14 mouse cellular contexts compared by ENCODE assay signal in the genomic region with DNA sequence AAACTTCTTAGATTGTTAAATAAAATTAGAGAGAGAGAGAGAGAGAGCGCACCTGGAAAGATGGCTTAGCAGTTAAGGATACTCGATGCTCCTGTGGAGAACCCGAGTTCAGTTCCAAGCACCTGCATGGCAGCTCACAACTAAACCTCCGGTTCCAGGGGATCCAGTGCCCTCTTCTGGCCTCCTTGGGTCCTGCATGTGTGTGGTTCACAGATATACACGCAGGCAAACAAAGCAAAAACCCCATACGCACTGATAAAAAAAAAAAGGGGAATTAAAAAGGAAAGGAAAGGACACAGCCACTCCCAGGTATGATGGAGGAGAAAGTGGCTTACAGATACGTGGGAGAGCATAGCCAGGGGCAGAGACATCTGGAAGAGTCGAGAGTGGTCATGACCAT. TPM values are rescaled to one million over a fixed set of nuclear protein-coding genes. Genes with fewer than 3 reads are reported as not detected.
A peak's percentile ranks its signal among the peaks of the same experiment; 100 is the strongest.
DNase-seq lines count a peak whose midpoint lies in the region; ATAC-seq and TF ChIP-seq lines count a peak whose summit lies in the region.
"Had no signal": no experiment of that assay in that cellular context is flagged by ENCODE, and none has a peak within 500 bp of the region (broad histone marks: within the 10 kb centered on the region; RNA-seq: fewer than 3 reads in every experiment).

No protein-coding gene starts in this region.

- 75% methylated on average over 8 of the region's 8 CpGs for whole genome bisulfite sequencing in heart, postnatal 0 days
- 89% methylated on average over 8 of the region's 8 CpGs for WGBS in small intestine, adult 2 months
- WGBS in forebrain, postnatal 0 days = 73% methylated on average over 8 of the region's 8 CpGs

- H3K36me3 ChIP-seq in heart, postnatal 0 days (replicated peaks; ENCODE audit: control insufficient read depth, insufficient read depth, low read length) = no peaks in the 10 kb centered on the region; the same call in 1 of the 2 replicates
- peaks cover 17% of the 10 kb centered on the region for H3K36me3 ChIP-seq in small intestine, adult 2 months (ENCODE audit: control insufficient read depth, insufficient read depth, low read length)
- no peaks in the 10 kb centered on the region for H3K36me3 ChIP-seq in forebrain, postnatal 0 days (ENCODE audit: insufficient read depth)
- H3K36me3 ChIP-seq: heart, embryonic 15.5 days; midbrain, embryonic 10.5 days had no signal

- H3K4me1 ChIP-seq in heart, postnatal 0 days (ENCODE audit: control insufficient read depth, insufficient read depth) = no peaks in the 10 kb centered on the region
- H3K4me1 ChIP-seq in small intestine, adult 2 months (ENCODE audit: control insufficient read depth, insufficient read depth, insufficient read length, low read length) = peaks cover 12% of the 10 kb centered on the region
- H3K4me1 ChIP-seq in forebrain, postnatal 0 days (ENCODE audit: insufficient read depth) = no peaks in the 10 kb centered on the region
- H3K4me1 ChIP-seq: heart, embryonic 15.5 days had no signal

- H3K27me3 ChIP-seq in heart, postnatal 0 days (ENCODE audit: control insufficient read depth, insufficient read depth, low read length) = no peaks in the 10 kb centered on the region
- H3K27me3 ChIP-seq in small intestine, adult 2 months (ENCODE audit: control insufficient read depth, insufficient read depth, low read length) = no peaks in the 10 kb centered on the region
- no peaks in the 10 kb centered on the region for H3K27me3 ChIP-seq in forebrain, postnatal 0 days (ENCODE audit: insufficient read depth, low read length)
- H3K27me3 ChIP-seq: heart, embryonic 15.5 days; limb, embryonic 13.5 days had no signal

- no peak for DNase-seq in heart, postnatal 0 days (ENCODE audit: low spot score)
- no peak for DNase-seq in heart, adult 9 months (ENCODE audit: low spot score in 2 of 2)
- peak; percentile 14 for DNase-seq in retina, postnatal 1 day
- no peak for DNase-seq in retina, embryonic 14.5 days (ENCODE audit: low spot score)
- DNase-seq in ZHBTc4 (ENCODE audit: low read depth, low spot score) = peak; percentile 73
- no peak for DNase-seq in forebrain, postnatal 0 days
- DNase-seq: adrenal gland, adult 8-10 months; cerebellum, adult 9-10 months had no signal

- H3K4me2 ChIP-seq in heart, postnatal 0 days (ENCODE audit: low read depth, low read length) = no peak overlapping the region
- no peak overlapping the region for H3K4me2 ChIP-seq in forebrain, postnatal 0 days (ENCODE audit: low read depth)
- H3K4me2 ChIP-seq: heart, embryonic 15.5 days; limb, embryonic 13.5 days had no signal

- no peak overlapping the region for H3K4me3 ChIP-seq in heart, postnatal 0 days (ENCODE audit: low read depth, low read length)
- no peak overlapping the region for H3K4me3 ChIP-seq in small intestine, adult 2 months (ENCODE audit: low read depth, low read length)
- no peak overlapping the region for H3K4me3 ChIP-seq in forebrain, postnatal 0 days (ENCODE audit: low read depth, low read length)
- H3K4me3 ChIP-seq: heart, embryonic 15.5 days; limb, embryonic 13.5 days; midbrain, embryonic 10.5 days had no signal

- TF ChIP-seq POLR2A in small intestine, adult 2 months (IDR thresholded peaks at IDR 0.05; ENCODE audit: low read depth, low read length) = no peak

- no peak for ATAC-seq in heart, postnatal 0 days (ENCODE audit: insufficient read depth, low read depth)
- no peak for ATAC-seq in forebrain, postnatal 0 days
- ATAC-seq in monocyte, adult 5-6 weeks (replicated peaks; ENCODE audit: insufficient number of reproducible peaks, low FRiP score, low TSS enrichment, poor library complexity, severe bottlenecking) = no peak
- ATAC-seq: inflammation-experienced regulatory T-cells, adult 6 months had no signal

- H3K27ac ChIP-seq in heart, postnatal 0 days (ENCODE audit: low read depth) = no peak overlapping the region
- no peak overlapping the region for H3K27ac ChIP-seq in small intestine, adult 2 months (ENCODE audit: insufficient read depth, low read depth, low read length)
- no peak overlapping the region for H3K27ac ChIP-seq in forebrain, postnatal 0 days (ENCODE audit: low read depth, low read length)
- H3K27ac ChIP-seq: heart, embryonic 15.5 days; limb, embryonic 13.5 days; midbrain, embryonic 10.5 days had no signal

- TF ChIP-seq EP300 in heart, postnatal 0 days (IDR thresholded peaks at IDR 0.05; ENCODE audit: low read depth) = no peak

- peak; percentile 21; the same call in 1 of the 2 replicates for TF ChIP-seq CTCF in heart, postnatal 0 days (IDR thresholded peaks at IDR 0.05; ENCODE audit: low read depth)
- peak; percentile 61; the same call in 1 of the 2 replicates for TF ChIP-seq CTCF in small intestine, adult 2 months (IDR thresholded peaks at IDR 0.05; ENCODE audit: extremely low read depth, insufficient read length, insufficient replicate concordance, low read depth, low read length)
- TF ChIP-seq CTCF in forebrain, postnatal 0 days (IDR thresholded peaks at IDR 0.05; ENCODE audit: low read depth) = no peak

- H3K9me3 ChIP-seq in heart, postnatal 0 days (replicated peaks; ENCODE audit: control insufficient read depth, low read length) = no peaks in the 10 kb centered on the region
- H3K9me3 ChIP-seq in forebrain, postnatal 0 days (ENCODE audit: low read length) = no peaks in the 10 kb centered on the region
- H3K9me3 ChIP-seq: heart, embryonic 15.5 days; midbrain, embryonic 10.5 days had no signal

- no peak overlapping the region for H3K9ac ChIP-seq in heart, postnatal 0 days (replicated peaks; ENCODE audit: low read depth, low read length)
- no peak overlapping the region for H3K9ac ChIP-seq in forebrain, postnatal 0 days
- H3K9ac ChIP-seq: heart, embryonic 15.5 days; limb, embryonic 13.5 days had no signal

RNA-seq across cellular contexts. Expression of gene Fam234a, which starts 11.2 kb away (rescaled TPM):
- 53.1 and 55.6 TPM in 2 replicates for total RNA-seq in heart, postnatal 0 days (2014; rRNA removed; ENCODE audit: low replicate concordance)
- 50.8 and 55.7 TPM in 2 replicates for polyA plus RNA-seq in heart, postnatal 0 days (2015; fragmentation: Nextera tagmentation; extraction: Ambion mirVana)
- 154 and 290 TPM in 2 replicates for polyA plus RNA-seq in small intestine, adult 2 months (2012; rRNA removed)
- total RNA-seq in forebrain, postnatal 0 days (2014; rRNA removed) = 18.3 and 20.1 TPM in 2 replicates
- polyA plus RNA-seq in forebrain, postnatal 0 days (2015; fragmentation: Nextera tagmentation; extraction: Ambion mirVana) = 22.7 and 28.9 TPM in 2 replicates
- 37.3 to 55.5 TPM (median 45.4 TPM) in 3 replicates for total RNA-seq in monocyte, adult 5-6 weeks (2017)

RNA-seq across cellular contexts. Expression of gene Luc7l, which starts 19.8 kb away (rescaled TPM):
- total RNA-seq in heart, postnatal 0 days (2014; rRNA removed; ENCODE audit: low replicate concordance) = 36.7 and 41.5 TPM in 2 replicates
- polyA plus RNA-seq in heart, postnatal 0 days (2015; fragmentation: Nextera tagmentation; extraction: Ambion mirVana) = 34.4 and 36.1 TPM in 2 replicates
- polyA plus RNA-seq in small intestine, adult 2 months (2012; rRNA removed) = 6.4 and 6.9 TPM in 2 replicates
- 101 and 120 TPM in 2 replicates for total RNA-seq in forebrain, postnatal 0 days (2014; rRNA removed)
- polyA plus RNA-seq in forebrain, postnatal 0 days (2015; fragmentation: Nextera tagmentation; extraction: Ambion mirVana) = 70.2 and 88.4 TPM in 2 replicates
- total RNA-seq in monocyte, adult 5-6 weeks (2017) = 80.4 to 111 TPM (median 109 TPM) in 3 replicates

RNA-seq across cellular contexts. Expression of gene Arhgdig, which starts 25.3 kb away (rescaled TPM):
- total RNA-seq in heart, postnatal 0 days (2014; rRNA removed; ENCODE audit: low replicate concordance) = 0.58 and 1.9 TPM in 2 replicates
- 1.4 TPM in 2 replicates for polyA plus RNA-seq in heart, postnatal 0 days (2015; fragmentation: Nextera tagmentation; extraction: Ambion mirVana)
- 3.2 and 44.6 TPM in 2 replicates for polyA plus RNA-seq in small intestine, adult 2 months (2012; rRNA removed)
- 140 and 171 TPM in 2 replicates for total RNA-seq in forebrain, postnatal 0 days (2014; rRNA removed)
- 230 and 243 TPM in 2 replicates for polyA plus RNA-seq in forebrain, postnatal 0 days (2015; fragmentation: Nextera tagmentation; extraction: Ambion mirVana)
- total RNA-seq in monocyte, adult 5-6 weeks (2017) = not detected in 3 replicates
- polyA plus RNA-seq: inflammation-experienced regulatory T-cells, adult 6 months had no signal

RNA-seq across cellular contexts. Expression of gene Rgs11, which starts 30.1 kb away (rescaled TPM):
- 1.5 and 6.4 TPM in 2 replicates for total RNA-seq in heart, postnatal 0 days (2014; rRNA removed; ENCODE audit: low replicate concordance)
- polyA plus RNA-seq in heart, postnatal 0 days (2015; fragmentation: Nextera tagmentation; extraction: Ambion mirVana) = 1.2 and 1.5 TPM in 2 replicates
- 3.8 and 29.7 TPM in 2 replicates for polyA plus RNA-seq in small intestine, adult 2 months (2012; rRNA removed)
- total RNA-seq in forebrain, postnatal 0 days (2014; rRNA removed) = 17.1 and 28.3 TPM in 2 replicates
- polyA plus RNA-seq in forebrain, postnatal 0 days (2015; fragmentation: Nextera tagmentation; extraction: Ambion mirVana) = 7.9 and 12.5 TPM in 2 replicates
- total RNA-seq in monocyte, adult 5-6 weeks (2017) = 0.49 TPM in 1 of 3 replicates, not detected in the others

RNA-seq across cellular contexts. Expression of gene Pdia2, which starts 34.0 kb away (rescaled TPM):
- 0.85 TPM in 1 of 2 replicates, not detected in the other for total RNA-seq in heart, postnatal 0 days (2014; rRNA removed; ENCODE audit: low replicate concordance)
- polyA plus RNA-seq in heart, postnatal 0 days (2015; fragmentation: Nextera tagmentation; extraction: Ambion mirVana) = 0.10 TPM in 1 of 2 replicates, not detected in the other
- polyA plus RNA-seq in small intestine, adult 2 months (2012; rRNA removed) = 1.6 and 247 TPM in 2 replicates
- total RNA-seq in forebrain, postnatal 0 days (2014; rRNA removed) = not detected in 2 replicates
- polyA plus RNA-seq in forebrain, postnatal 0 days (2015; fragmentation: Nextera tagmentation; extraction: Ambion mirVana) = not detected in 2 replicates
- not detected in 3 replicates for total RNA-seq in monocyte, adult 5-6 weeks (2017)
- polyA plus RNA-seq: inflammation-experienced regulatory T-cells, adult 6 months had no signal

Comparison
In these comparisons a context has a peak if more than half of its experiments do, and no peak if none do; other contexts are left out.
1. DNase-seq: peak in retina, postnatal 1 day (single experiment) and ZHBTc4 (single experiment); none in heart, postnatal 0 days (single experiment), heart, adult 9 months (0 of 2), retina, embryonic 14.5 days (single experiment) and forebrain, postnatal 0 days (single experiment).
2. RNA of gene Arhgdig, which starts 25.3 kb away (total RNA-seq): 140 to 171 TPM in forebrain, postnatal 0 days; 0.58 to 1.9 TPM in heart, postnatal 0 days and not detected in monocyte, adult 5-6 weeks; every median in the first group is over 10 times any median in the second.